10 mouse cellular contexts compared by ENCODE assay signal in genomic region chr4:148950487-148950886, GRCm38 (mm10).
DNase-seq lines count a peak whose midpoint lies in the region; ATAC-seq and TF ChIP-seq lines count a peak whose summit lies in the region.
"Had no signal": no experiment of that assay in that cellular context is flagged by ENCODE, and none has a peak within 500 bp of the region (broad histone marks: within the 10 kb centered on the region; RNA-seq: fewer than 3 reads in every experiment).

No protein-coding gene starts in this region.

- intact Hi-C loops in heart, postnatal 25 days (cut with DNase I), result loop anchor here (5.0 kb wide), 1 partner anchor 48 kb away; no protein-coding TSS in a partner anchor

- no peak for TF ChIP-seq CTCF in forebrain, postnatal 0 days (IDR thresholded peaks at IDR 0.05; ENCODE audit: low read depth)

- 48% methylated on average over 6 of the region's 6 CpGs for WGBS in heart, embryonic 13.5 days
- WGBS in embryonic facial prominence, embryonic 10.5 days, result 83% methylated on average over 6 of the region's 6 CpGs
- WGBS in forebrain, postnatal 0 days, result 49% methylated on average over 6 of the region's 6 CpGs
- WGBS in lung, embryonic 15.5 days, result 62% methylated on average over 6 of the region's 6 CpGs

- H3K4me2 ChIP-seq in heart, embryonic 13.5 days, result no peak overlapping the region
- 0 out of 2 replicates have a peak overlapping the region, but pooled peaks have one; percentile 82 for H3K4me2 ChIP-seq in forebrain, postnatal 0 days (ENCODE audit: low read depth)
- no peak overlapping the region for H3K4me2 ChIP-seq in lung, embryonic 15.5 days
- H3K4me2 ChIP-seq: liver, embryonic 15.5 days had no signal

- H3K4me1 ChIP-seq in heart, embryonic 13.5 days, result peaks cover 63% of the 10 kb centered on the region
- H3K4me1 ChIP-seq in embryonic facial prominence, embryonic 10.5 days, result peaks cover 63% of the 10 kb centered on the region
- H3K4me1 ChIP-seq in forebrain, postnatal 0 days (ENCODE audit: insufficient read depth), result no peaks in the 10 kb centered on the region
- H3K4me1 ChIP-seq in lung, embryonic 15.5 days, result peaks cover 59% of the 10 kb centered on the region

- peak overlapping the region; percentile 86 for H3K27ac ChIP-seq in heart, embryonic 13.5 days (replicated peaks)
- 0 out of 2 replicates have a peak overlapping the region, but pooled peaks have one; percentile 3 for H3K27ac ChIP-seq in embryonic facial prominence, embryonic 10.5 days (replicated peaks)
- no peak overlapping the region for H3K27ac ChIP-seq in forebrain, postnatal 0 days (ENCODE audit: low read depth, low read length)
- H3K27ac ChIP-seq in lung, embryonic 15.5 days, result peak overlapping the region; percentile 60
- H3K27ac ChIP-seq: liver, embryonic 15.5 days had no signal

- no peak for DNase-seq in heart, postnatal 25 days (ENCODE audit: low spot score)
- DNase-seq in embryonic facial prominence, embryonic 10.5 days (ENCODE audit: low spot score), result no peak
- DNase-seq in forebrain, postnatal 0 days, result no peak
- no peak for DNase-seq in spleen, postnatal 4 days (ENCODE audit: low spot score in 2 of 2)
- no peak for DNase-seq in urinary bladder, adult 2 months (ENCODE audit: low spot score)
- no peak for DNase-seq in right cerebral cortex, postnatal 10 days (ENCODE audit: low spot score in 2 of 2)
- DNase-seq: thymus, adult 18-20 months had no signal

- H3K9ac ChIP-seq in heart, embryonic 13.5 days, result peak overlapping the region; percentile 69
- H3K9ac ChIP-seq in forebrain, postnatal 0 days, result no peak overlapping the region
- no peak overlapping the region; the same call in 1 of the 2 replicates for H3K9ac ChIP-seq in lung, embryonic 15.5 days
- H3K9ac ChIP-seq: liver, embryonic 15.5 days had no signal

- ATAC-seq in heart, embryonic 13.5 days (ENCODE audit: extremely low read depth, insufficient number of reproducible peaks, low FRiP score, low TSS enrichment), result no peak
- ATAC-seq in forebrain, postnatal 0 days, result no peak
- no peak for ATAC-seq in lung, embryonic 15.5 days (ENCODE audit: borderline replicate concordance, extremely low read depth, low FRiP score, low TSS enrichment)

- no peak overlapping the region for H3K4me3 ChIP-seq in heart, embryonic 13.5 days
- peak overlapping the region; percentile 61; the same call in 1 of the 2 replicates for H3K4me3 ChIP-seq in embryonic facial prominence, embryonic 10.5 days
- H3K4me3 ChIP-seq in forebrain, postnatal 0 days (ENCODE audit: low read depth, low read length), result no peak overlapping the region
- H3K4me3 ChIP-seq in lung, embryonic 15.5 days, result no peak overlapping the region
- H3K4me3 ChIP-seq: liver, embryonic 15.5 days had no signal

- H3K27me3 ChIP-seq in heart, embryonic 13.5 days (replicated peaks), result peaks cover 54% of the 10 kb centered on the region
- peaks cover 89% of the 10 kb centered on the region for H3K27me3 ChIP-seq in embryonic facial prominence, embryonic 10.5 days (replicated peaks; ENCODE audit: low read depth, poor library complexity, severe bottlenecking)
- peaks cover 24% of the 10 kb centered on the region for H3K27me3 ChIP-seq in forebrain, postnatal 0 days (ENCODE audit: insufficient read depth, low read length)
- H3K27me3 ChIP-seq in lung, embryonic 15.5 days, result peaks cover 57% of the 10 kb centered on the region

- H3K36me3 ChIP-seq in heart, embryonic 13.5 days, result peaks cover 74% of the 10 kb centered on the region
- no peaks in the 10 kb centered on the region for H3K36me3 ChIP-seq in embryonic facial prominence, embryonic 10.5 days (replicated peaks)
- H3K36me3 ChIP-seq in forebrain, postnatal 0 days (ENCODE audit: insufficient read depth), result peaks cover 3% of the 10 kb centered on the region; the same call in 1 of the 2 replicates
- no peaks in the 10 kb centered on the region for H3K36me3 ChIP-seq in lung, embryonic 15.5 days
- H3K36me3 ChIP-seq: liver, embryonic 15.5 days had no signal

- H3K9me3 ChIP-seq in heart, embryonic 13.5 days, result no peaks in the 10 kb centered on the region
- H3K9me3 ChIP-seq in embryonic facial prominence, embryonic 10.5 days, result no peaks in the 10 kb centered on the region
- H3K9me3 ChIP-seq in forebrain, postnatal 0 days (ENCODE audit: low read length), result no peaks in the 10 kb centered on the region
- H3K9me3 ChIP-seq in lung, embryonic 15.5 days, result no peaks in the 10 kb centered on the region
- H3K9me3 ChIP-seq: liver, embryonic 15.5 days had no signal
